Mouse (Mus musculus) cortical plate, adult 2 months (tissue): ENCODE data around the gene Ifitm5. TPM values are rescaled to one million over a fixed set of nuclear protein-coding genes. Genes with fewer than 3 reads are reported as not detected.

Source experiments
- H3K27ac ChIP-seq: fragments of 200-500 bp; 2 replicates; pipeline ENCODE4 v1.5.1; 2012; ENCODE audit warnings: low read length, control low read depth, inconsistent platforms; ENCODE audit not compliant: insufficient read depth
- H3K4me1 ChIP-seq: fragments of 200-500 bp; 2 replicates; pipeline ENCODE4 v1.6.1; 2011; ENCODE audit warnings: low read length; ENCODE audit not compliant: control insufficient read depth, insufficient read depth
- H3K4me3 ChIP-seq: fragments of 200-500 bp; 2 replicates; pipeline ENCODE4 v1.5.1; 2011; ENCODE audit warnings: mild to moderate bottlenecking, low read length, control low read depth; ENCODE audit not compliant: insufficient read depth
- CTCF ChIP-seq: fragments of 200-500 bp; IDR thresholded peaks from 2 replicates; pipeline ENCODE4 v1.5.1; 2011; ENCODE audit warnings: mild to moderate bottlenecking, control low read depth, low read length; ENCODE audit not compliant: insufficient read depth; ENCODE audit errors: extremely low read depth
- POLR2A ChIP-seq: fragments of 200-500 bp; IDR thresholded peaks from 2 replicates; pipeline ENCODE4 v1.6.1; 2011; ENCODE audit warnings: mild to moderate bottlenecking, low read length, control low read depth; ENCODE audit not compliant: insufficient read depth; ENCODE audit errors: extremely low read depth
- polyA plus RNA-seq: library from polyadenylated mRNA; depleted of rRNA; stranded (reverse); fragments of >200 nt; gene quantifications from 2 replicates; pipeline ENCODE4 v1.2.3, GENCODE M21; 2012

Ifitm5 gene
- polyA plus RNA-seq, 1 experiment = not detected

- Histone ChIP-seq H3K4me1 (no peaks in the 10 kb centered on the region; the same call in 1 of the 2 replicates), H3K27ac (no peak overlapping the region), H3K4me3 (no peak overlapping the region)
- TF ChIP-seq POLR2A (no peak), CTCF (no peak)
Observed at GRCm38 (mm10) chr7:140953800-140954732, 4.0 kb upstream of the Ifitm5 start.

GRCm38 (mm10) chr7:140953133-140953532 lies 3.0 kb upstream of the Ifitm5 start:
- TF ChIP-seq CTCF = no peak
- no peak overlapping the region for H3K27ac ChIP-seq
- no peaks in the 10 kb centered on the region; the same call in 1 of the 2 replicates for H3K4me1 ChIP-seq
- no peak overlapping the region for H3K4me3 ChIP-seq

- no peak overlapping the region for H3K27ac ChIP-seq
- TF ChIP-seq CTCF (no peak), POLR2A (no peak)
- H3K4me3 ChIP-seq = no peak overlapping the region
- no peaks in the 10 kb centered on the region; the same call in 1 of the 2 replicates for H3K4me1 ChIP-seq
Observed at GRCm38 (mm10) chr7:140952441-140952840, 2.4 kb upstream of the Ifitm5 start.

GRCm38 (mm10) chr7:140951765-140952164 lies 1.7 kb upstream of the Ifitm5 start:
- no peak overlapping the region for H3K4me3 ChIP-seq
- no peak for TF ChIP-seq CTCF
- no peak for TF ChIP-seq POLR2A
- no peak overlapping the region for H3K27ac ChIP-seq
- H3K4me1 ChIP-seq = no peaks in the 10 kb centered on the region; the same call in 1 of the 2 replicates

- Histone ChIP-seq H3K27ac (no peak overlapping the region), H3K4me1 (no peaks in the 10 kb centered on the region)
- TF ChIP-seq POLR2A (no peak), CTCF (no peak)
Observed at GRCm38 (mm10) chr7:140951051-140951450, 960 bp upstream of the Ifitm5 start.

GRCm38 (mm10) chr7:140949255-140949654 lies 836 bp downstream of the Ifitm5 start:
- Histone ChIP-seq H3K4me1 (no peaks in the 10 kb centered on the region), H3K4me3 (no peak overlapping the region), H3K27ac (no peak overlapping the region)
- TF ChIP-seq POLR2A (no peak), CTCF (no peak)

More at GRCm38 (mm10) chr7:140951051-140951450, 960 bp upstream of the Ifitm5 start:
- H3K4me3 ChIP-seq = no peak overlapping the region

- no peak overlapping the region for H3K4me3 ChIP-seq
- TF ChIP-seq POLR2A = no peak
- no peak for TF ChIP-seq CTCF
- no peak overlapping the region for H3K27ac ChIP-seq
- H3K4me1 ChIP-seq = no peaks in the 10 kb centered on the region
Observed at GRCm38 (mm10) chr7:140948161-140948560, 1.9 kb downstream of the Ifitm5 start.

- Histone ChIP-seq H3K27ac (no peak overlapping the region), H3K4me1 (no peaks in the 10 kb centered on the region), H3K4me3 (no peak overlapping the region)
- TF ChIP-seq CTCF = no peak
- TF ChIP-seq POLR2A = no peak
Observed at GRCm38 (mm10) chr7:140946980-140947379, 3.1 kb downstream of the Ifitm5 start.

GRCm38 (mm10) chr7:140946311-140946710 lies 3.8 kb downstream of the Ifitm5 start:
- no peak for TF ChIP-seq POLR2A
- TF ChIP-seq CTCF = no peak
- H3K27ac ChIP-seq = no peak overlapping the region
- no peak overlapping the region for H3K4me3 ChIP-seq
- no peaks in the 10 kb centered on the region for H3K4me1 ChIP-seq

GRCm38 (mm10) chr7:140945247-140945646 lies 4.8 kb downstream of the Ifitm5 start:
- TF ChIP-seq POLR2A (no peak), CTCF (no peak)
- Histone ChIP-seq H3K27ac (no peak overlapping the region), H3K4me3 (no peak overlapping the region), H3K4me1 (no peaks in the 10 kb centered on the region; the same call in 1 of the 2 replicates)
